Mouse (Mus musculus): ENCODE results near the gene Gabrg3. TPM values are rescaled to one million over a fixed set of nuclear protein-coding genes. Genes with fewer than 3 reads are reported as not detected.

The Gabrg3 gene
- polyA plus RNA-seq, 1 experiment from 2014 or later: 0.60 TPM

GRCm38 (mm10) chr7:57331211-57331610 lies 55.8 kb downstream of the Gabrg3 start:
- Histone ChIP-seq H3K36me3 (ENCODE audit: control insufficient read depth, insufficient read depth, low read length) (no peaks in the 10 kb centered on the region), H3K27me3 (replicated peaks; ENCODE audit: control insufficient read depth, insufficient read depth, low read length) (no peaks in the 10 kb centered on the region), H3K4me1 (replicated peaks; ENCODE audit: control insufficient read depth, insufficient read depth, low read length) (no peaks in the 10 kb centered on the region), H3K9me3 (ENCODE audit: control insufficient read depth, low read length) (no peaks in the 10 kb centered on the region), H3K9ac (ENCODE audit: low read length) (no peak overlapping the region), H3K4me2 (ENCODE audit: low read length) (no peak overlapping the region), H3K27ac (ENCODE audit: low read depth) (no peak overlapping the region), H3K4me3 (ENCODE audit: low read depth, low read length) (no peak overlapping the region)
- DNase-seq (ENCODE audit: low spot score) (no peak), ATAC-seq (replicated peaks; ENCODE audit: low FRiP score, low TSS enrichment, low read depth) (no peak)
- 83% methylated on average over 3 of the region's 3 CpGs for WGBS

GRCm38 (mm10) chr7:57330240-57330639 lies 56.7 kb downstream of the Gabrg3 start:
- Histone ChIP-seq H3K27ac (ENCODE audit: low read depth) (no peak overlapping the region), H3K27me3 (replicated peaks; ENCODE audit: control insufficient read depth, insufficient read depth, low read length) (no peaks in the 10 kb centered on the region), H3K9me3 (ENCODE audit: control insufficient read depth, low read length) (no peaks in the 10 kb centered on the region), H3K4me2 (ENCODE audit: low read length) (no peak overlapping the region), H3K36me3 (ENCODE audit: control insufficient read depth, insufficient read depth, low read length) (no peaks in the 10 kb centered on the region), H3K4me1 (replicated peaks; ENCODE audit: control insufficient read depth, insufficient read depth, low read length) (no peaks in the 10 kb centered on the region), H3K9ac (ENCODE audit: low read length) (no peak overlapping the region), H3K4me3 (ENCODE audit: low read depth, low read length) (no peak overlapping the region)
- DNase-seq (ENCODE audit: low spot score) (no peak), ATAC-seq (replicated peaks; ENCODE audit: low FRiP score, low TSS enrichment, low read depth) (no peak)
- 82% methylated on average over 4 of the region's 4 CpGs for WGBS

GRCm38 (mm10) chr7:57324473-57324872 lies 62.5 kb downstream of the Gabrg3 start:
- H3K9ac ChIP-seq (ENCODE audit: low read length): no peak overlapping the region
- no peaks in the 10 kb centered on the region for H3K4me1 ChIP-seq (replicated peaks; ENCODE audit: control insufficient read depth, insufficient read depth, low read length)
- ATAC-seq (replicated peaks; ENCODE audit: low FRiP score, low TSS enrichment, low read depth) (no peak), DNase-seq (ENCODE audit: low spot score) (no peak)
- H3K36me3 ChIP-seq (ENCODE audit: control insufficient read depth, insufficient read depth, low read length): no peaks in the 10 kb centered on the region
- no peaks in the 10 kb centered on the region for H3K27me3 ChIP-seq (replicated peaks; ENCODE audit: control insufficient read depth, insufficient read depth, low read length)
- no peak overlapping the region for H3K27ac ChIP-seq (ENCODE audit: low read depth)
- H3K4me2 ChIP-seq (ENCODE audit: low read length): no peak overlapping the region
- H3K9me3 ChIP-seq (ENCODE audit: control insufficient read depth, low read length): no peaks in the 10 kb centered on the region
- WGBS: 50% methylated on average over 3 of the region's 3 CpGs
- H3K4me3 ChIP-seq (ENCODE audit: low read depth, low read length): no peak overlapping the region

GRCm38 (mm10) chr7:57322086-57322485 lies 64.9 kb downstream of the Gabrg3 start:
- 82% methylated on average over 1 of the region's 1 CpGs for WGBS

GRCm38 (mm10) chr7:57314971-57315370 lies 72.0 kb downstream of the Gabrg3 start:
- Histone ChIP-seq H3K9ac (ENCODE audit: low read length) (no peak overlapping the region), H3K36me3 (ENCODE audit: control insufficient read depth, insufficient read depth, low read length) (no peaks in the 10 kb centered on the region), H3K27me3 (replicated peaks; ENCODE audit: control insufficient read depth, insufficient read depth, low read length) (no peaks in the 10 kb centered on the region), H3K4me3 (ENCODE audit: low read depth, low read length) (no peak overlapping the region), H3K4me2 (ENCODE audit: low read length) (no peak overlapping the region), H3K27ac (ENCODE audit: low read depth) (no peak overlapping the region), H3K4me1 (replicated peaks; ENCODE audit: control insufficient read depth, insufficient read depth, low read length) (no peaks in the 10 kb centered on the region), H3K9me3 (ENCODE audit: control insufficient read depth, low read length) (no peaks in the 10 kb centered on the region)
- no peak for DNase-seq (ENCODE audit: low spot score)
- ATAC-seq (replicated peaks; ENCODE audit: low FRiP score, low TSS enrichment, low read depth): no peak
- WGBS: 74% methylated on average over 1 of the region's 1 CpGs

More at GRCm38 (mm10) chr7:57322086-57322485, 64.9 kb downstream of the Gabrg3 start:
- Histone ChIP-seq H3K27me3 (replicated peaks; ENCODE audit: control insufficient read depth, insufficient read depth, low read length) (no peaks in the 10 kb centered on the region), H3K4me1 (replicated peaks; ENCODE audit: control insufficient read depth, insufficient read depth, low read length) (no peaks in the 10 kb centered on the region), H3K4me2 (ENCODE audit: low read length) (no peak overlapping the region), H3K27ac (ENCODE audit: low read depth) (no peak overlapping the region), H3K9me3 (ENCODE audit: control insufficient read depth, low read length) (no peaks in the 10 kb centered on the region), H3K9ac (ENCODE audit: low read length) (no peak overlapping the region), H3K36me3 (ENCODE audit: control insufficient read depth, insufficient read depth, low read length) (no peaks in the 10 kb centered on the region), H3K4me3 (ENCODE audit: low read depth, low read length) (no peak overlapping the region)
- ATAC-seq (replicated peaks; ENCODE audit: low FRiP score, low TSS enrichment, low read depth) (no peak), DNase-seq (ENCODE audit: low spot score) (no peak)

GRCm38 (mm10) chr7:57312018-57312417 lies 75.0 kb downstream of the Gabrg3 start:
- H3K27me3 ChIP-seq (replicated peaks; ENCODE audit: control insufficient read depth, insufficient read depth, low read length): no peaks in the 10 kb centered on the region
- WGBS: 80% methylated on average over 2 of the region's 2 CpGs
- H3K9ac ChIP-seq (ENCODE audit: low read length): no peak overlapping the region
- H3K4me2 ChIP-seq (ENCODE audit: low read length): no peak overlapping the region
- ATAC-seq (replicated peaks; ENCODE audit: low FRiP score, low TSS enrichment, low read depth): no peak
- no peaks in the 10 kb centered on the region for H3K4me1 ChIP-seq (replicated peaks; ENCODE audit: control insufficient read depth, insufficient read depth, low read length)
- no peaks in the 10 kb centered on the region for H3K36me3 ChIP-seq (ENCODE audit: control insufficient read depth, insufficient read depth, low read length)
- no peak overlapping the region for H3K4me3 ChIP-seq (ENCODE audit: low read depth, low read length)
- DNase-seq (ENCODE audit: low spot score): no peak
- no peak overlapping the region for H3K27ac ChIP-seq (ENCODE audit: low read depth)
- no peaks in the 10 kb centered on the region for H3K9me3 ChIP-seq (ENCODE audit: control insufficient read depth, low read length)

DNA sequence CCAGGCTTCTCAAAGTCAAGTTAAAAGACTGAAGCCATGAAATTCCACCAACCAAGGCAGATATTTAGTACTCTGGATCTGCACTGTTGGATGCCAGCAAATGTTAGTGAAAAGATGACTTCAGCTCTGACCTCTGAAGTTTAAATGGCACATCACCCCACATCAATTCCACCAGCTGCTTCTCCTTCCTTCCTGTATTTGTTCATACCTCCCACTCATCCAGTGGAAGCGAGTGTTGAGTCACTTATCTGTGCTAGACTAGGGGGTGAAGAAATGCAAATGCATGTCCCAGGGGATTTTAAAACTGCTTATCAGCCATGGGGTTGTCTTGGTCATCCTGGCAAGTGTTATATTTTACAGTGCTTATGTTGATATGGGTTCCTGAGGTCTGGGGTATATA lies 79.7 kb downstream of the Gabrg3 start:
- Histone ChIP-seq H3K27me3 (replicated peaks; ENCODE audit: control insufficient read depth, insufficient read depth, low read length) (no peaks in the 10 kb centered on the region), H3K9me3 (ENCODE audit: control insufficient read depth, low read length) (no peaks in the 10 kb centered on the region), H3K27ac (ENCODE audit: low read depth) (no peak overlapping the region), H3K9ac (ENCODE audit: low read length) (no peak overlapping the region), H3K4me2 (ENCODE audit: low read length) (no peak overlapping the region), H3K4me1 (replicated peaks; ENCODE audit: control insufficient read depth, insufficient read depth, low read length) (no peaks in the 10 kb centered on the region), H3K4me3 (ENCODE audit: low read depth, low read length) (no peak overlapping the region), H3K36me3 (ENCODE audit: control insufficient read depth, insufficient read depth, low read length) (no peaks in the 10 kb centered on the region)
- DNase-seq (ENCODE audit: low spot score): no peak
- WGBS: 47% methylated on average over 1 of the region's 1 CpGs
- ATAC-seq (replicated peaks; ENCODE audit: low FRiP score, low TSS enrichment, low read depth): no peak

DNA sequence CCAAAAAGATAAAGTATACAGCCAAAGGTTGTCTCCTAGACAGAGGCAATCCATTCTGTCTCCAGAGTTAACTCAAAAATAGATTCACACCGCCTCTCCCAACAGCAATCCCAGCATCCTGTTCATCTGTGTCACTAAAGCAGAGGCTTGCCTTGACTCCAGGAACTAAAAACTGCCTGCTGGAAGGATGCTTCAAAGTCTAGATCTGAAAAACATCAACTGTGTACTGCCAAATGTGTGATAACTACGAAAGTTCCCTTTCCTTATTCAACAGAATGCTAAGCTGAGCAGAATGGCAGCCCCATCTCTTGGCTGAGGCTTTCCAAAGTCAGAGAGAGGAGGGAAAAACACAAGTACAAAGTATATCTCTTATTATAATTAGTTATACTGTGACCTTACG lies 90.3 kb downstream of the Gabrg3 start:
- H3K36me3 ChIP-seq (ENCODE audit: control insufficient read depth, insufficient read depth, low read length): no peaks in the 10 kb centered on the region
- no peaks in the 10 kb centered on the region for H3K4me1 ChIP-seq (replicated peaks; ENCODE audit: control insufficient read depth, insufficient read depth, low read length)
- 73% methylated on average over 3 of the region's 3 CpGs for WGBS
- no peaks in the 10 kb centered on the region for H3K9me3 ChIP-seq (ENCODE audit: control insufficient read depth, low read length)
- H3K4me3 ChIP-seq (ENCODE audit: low read depth, low read length): no peak overlapping the region
- H3K4me2 ChIP-seq (ENCODE audit: low read length): no peak overlapping the region
- no peak overlapping the region for H3K27ac ChIP-seq (ENCODE audit: low read depth)
- H3K27me3 ChIP-seq (replicated peaks; ENCODE audit: control insufficient read depth, insufficient read depth, low read length): no peaks in the 10 kb centered on the region
- ATAC-seq (replicated peaks; ENCODE audit: low FRiP score, low TSS enrichment, low read depth): no peak
- no peak for DNase-seq (ENCODE audit: low spot score)
- H3K9ac ChIP-seq (ENCODE audit: low read length): no peak overlapping the region

- ATAC-seq (replicated peaks; ENCODE audit: low FRiP score, low TSS enrichment, low read depth): no peak
- Histone ChIP-seq H3K36me3 (ENCODE audit: control insufficient read depth, insufficient read depth, low read length) (no peaks in the 10 kb centered on the region), H3K9ac (ENCODE audit: low read length) (no peak overlapping the region), H3K4me2 (ENCODE audit: low read length) (no peak overlapping the region), H3K4me3 (ENCODE audit: low read depth, low read length) (no peak overlapping the region), H3K27me3 (replicated peaks; ENCODE audit: control insufficient read depth, insufficient read depth, low read length) (no peaks in the 10 kb centered on the region), H3K27ac (ENCODE audit: low read depth) (no peak overlapping the region), H3K4me1 (replicated peaks; ENCODE audit: control insufficient read depth, insufficient read depth, low read length) (no peaks in the 10 kb centered on the region), H3K9me3 (ENCODE audit: control insufficient read depth, low read length) (no peaks in the 10 kb centered on the region)
- WGBS: 79% methylated on average over 1 of the region's 1 CpGs
- no peak for DNase-seq (ENCODE audit: low spot score)
Measured at GRCm38 (mm10) chr7:57294127-57294526, 92.9 kb downstream of the Gabrg3 start.
